Mouse (Mus musculus): ENCODE results near the gene Tekt4. TPM values are rescaled to one million over a fixed set of nuclear protein-coding genes. Genes with fewer than 3 reads are reported as not detected.

Tekt4 gene
- polyA plus RNA-seq (2012; rRNA removed): 0.85 and 1.1 TPM in 2 replicates

GRCm38 (mm10) chr17:25454272-25454671 is at the start of gene Tekt4:
TSS of gene Tekt4 (plus strand) at chr17:25454615.
- H3K4me1 ChIP-seq (ENCODE audit: control insufficient read depth, insufficient read depth, low read length): peaks cover 11% of the 10 kb centered on the region
- H3K27ac ChIP-seq (ENCODE audit: insufficient read depth, low read length): no peak within 1 kb of the TSS
- TF ChIP-seq POLR2A (IDR thresholded peaks at IDR 0.05; ENCODE audit: extremely low read depth, insufficient read depth, low read length) (no peak), CTCF (IDR thresholded peaks at IDR 0.05; ENCODE audit: extremely low read depth, insufficient read depth, low read length) (no peak)
- H3K4me3 ChIP-seq (ENCODE audit: insufficient read depth, low read length): no peak within 1 kb of the TSS

- Histone ChIP-seq H3K4me1 (ENCODE audit: control insufficient read depth, insufficient read depth, low read length) (peaks cover 19% of the 10 kb centered on the region), H3K27ac (ENCODE audit: insufficient read depth, low read length) (0 out of 2 replicates have a peak overlapping the region, but pooled peaks have one; percentile 43), H3K4me3 (ENCODE audit: insufficient read depth, low read length) (no peak overlapping the region)
- TF ChIP-seq POLR2A (IDR thresholded peaks at IDR 0.05; ENCODE audit: extremely low read depth, insufficient read depth, low read length): no peak
- TF ChIP-seq CTCF (IDR thresholded peaks at IDR 0.05; ENCODE audit: extremely low read depth, insufficient read depth, low read length): no peak
Observed at GRCm38 (mm10) chr17:25405224-25405895, 49.1 kb upstream of the Tekt4 start.

DNA sequence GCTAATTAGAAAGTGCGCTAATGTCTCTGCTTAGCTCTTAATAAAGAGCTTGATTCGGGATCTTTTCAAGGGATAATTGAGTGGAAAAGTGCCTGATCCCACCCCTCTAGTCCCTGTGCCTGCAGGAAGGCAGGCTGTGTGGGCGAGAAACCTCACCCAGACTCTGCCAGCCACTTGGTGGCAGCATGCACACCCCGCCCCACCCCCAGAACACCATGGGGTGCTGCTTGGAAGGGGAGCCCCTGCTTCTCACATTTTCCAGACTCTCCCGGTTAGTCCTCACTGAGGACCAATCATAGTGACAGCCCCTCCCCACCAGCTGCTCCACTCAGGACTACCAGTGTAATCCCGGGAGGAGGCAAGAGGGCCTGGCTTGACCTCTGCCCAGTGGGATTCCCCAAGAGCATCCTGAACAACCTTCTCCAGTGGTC is 48.4 kb upstream of the Tekt4 start:
- H3K4me1 ChIP-seq (ENCODE audit: control insufficient read depth, insufficient read depth, low read length): peaks cover 22% of the 10 kb centered on the region
- no peak overlapping the region for H3K4me3 ChIP-seq (ENCODE audit: insufficient read depth, low read length)
- no peak for TF ChIP-seq POLR2A (IDR thresholded peaks at IDR 0.05; ENCODE audit: extremely low read depth, insufficient read depth, low read length)
- 0 out of 2 replicates have a peak, but pooled peaks have one; percentile 16 for TF ChIP-seq CTCF (IDR thresholded peaks at IDR 0.05; ENCODE audit: extremely low read depth, insufficient read depth, low read length)
- no peak overlapping the region for H3K27ac ChIP-seq (ENCODE audit: insufficient read depth, low read length)

- Histone ChIP-seq H3K4me1 (ENCODE audit: control insufficient read depth, insufficient read depth, low read length) (peaks cover 23% of the 10 kb centered on the region), H3K27ac (ENCODE audit: insufficient read depth, low read length) (no peak overlapping the region), H3K4me3 (ENCODE audit: insufficient read depth, low read length) (no peak overlapping the region)
- TF ChIP-seq CTCF (IDR thresholded peaks at IDR 0.05; ENCODE audit: extremely low read depth, insufficient read depth, low read length) (no peak), POLR2A (IDR thresholded peaks at IDR 0.05; ENCODE audit: extremely low read depth, insufficient read depth, low read length) (no peak)
Observed at GRCm38 (mm10) chr17:25407352-25407751, 47.1 kb upstream of the Tekt4 start.

GRCm38 (mm10) chr17:25408302-25408999 is 46.0 kb upstream of the Tekt4 start:
- Histone ChIP-seq H3K27ac (ENCODE audit: insufficient read depth, low read length) (no peak overlapping the region), H3K4me1 (ENCODE audit: control insufficient read depth, insufficient read depth, low read length) (peaks cover 23% of the 10 kb centered on the region), H3K4me3 (ENCODE audit: insufficient read depth, low read length) (no peak overlapping the region)
- TF ChIP-seq POLR2A (IDR thresholded peaks at IDR 0.05; ENCODE audit: extremely low read depth, insufficient read depth, low read length) (no peak), CTCF (IDR thresholded peaks at IDR 0.05; ENCODE audit: extremely low read depth, insufficient read depth, low read length) (no peak)

DNA sequence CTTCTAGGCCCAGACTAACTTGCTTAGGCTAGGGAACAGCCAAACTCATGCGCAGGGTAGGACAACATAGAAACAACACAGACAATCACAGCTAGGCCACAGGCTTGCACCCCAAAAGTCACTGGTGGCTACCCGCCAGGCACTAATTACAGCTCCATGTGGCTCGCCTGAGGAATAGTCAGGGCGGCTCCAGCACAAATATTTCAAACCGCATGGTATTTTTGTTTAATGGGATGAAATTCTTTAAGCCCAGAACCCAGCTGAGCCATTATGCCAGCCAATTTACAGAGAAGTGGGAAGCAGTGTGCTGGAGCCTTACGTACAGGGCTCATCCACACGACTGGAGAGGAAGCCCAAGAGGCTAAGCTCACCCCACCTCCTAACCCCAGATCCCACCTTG is 44.8 kb upstream of the Tekt4 start:
- H3K4me1 ChIP-seq (ENCODE audit: control insufficient read depth, insufficient read depth, low read length): peaks cover 23% of the 10 kb centered on the region
- H3K4me3 ChIP-seq (ENCODE audit: insufficient read depth, low read length): no peak overlapping the region
- TF ChIP-seq CTCF (IDR thresholded peaks at IDR 0.05; ENCODE audit: extremely low read depth, insufficient read depth, low read length) (no peak), POLR2A (IDR thresholded peaks at IDR 0.05; ENCODE audit: extremely low read depth, insufficient read depth, low read length) (no peak)
- no peak overlapping the region for H3K27ac ChIP-seq (ENCODE audit: insufficient read depth, low read length)

GRCm38 (mm10) chr17:25410180-25410579 is 44.2 kb upstream of the Tekt4 start:
- Histone ChIP-seq H3K27ac (ENCODE audit: insufficient read depth, low read length) (no peak overlapping the region), H3K4me1 (ENCODE audit: control insufficient read depth, insufficient read depth, low read length) (peaks cover 23% of the 10 kb centered on the region), H3K4me3 (ENCODE audit: insufficient read depth, low read length) (no peak overlapping the region)
- TF ChIP-seq CTCF (IDR thresholded peaks at IDR 0.05; ENCODE audit: extremely low read depth, insufficient read depth, low read length) (no peak), POLR2A (IDR thresholded peaks at IDR 0.05; ENCODE audit: extremely low read depth, insufficient read depth, low read length) (no peak)

DNA sequence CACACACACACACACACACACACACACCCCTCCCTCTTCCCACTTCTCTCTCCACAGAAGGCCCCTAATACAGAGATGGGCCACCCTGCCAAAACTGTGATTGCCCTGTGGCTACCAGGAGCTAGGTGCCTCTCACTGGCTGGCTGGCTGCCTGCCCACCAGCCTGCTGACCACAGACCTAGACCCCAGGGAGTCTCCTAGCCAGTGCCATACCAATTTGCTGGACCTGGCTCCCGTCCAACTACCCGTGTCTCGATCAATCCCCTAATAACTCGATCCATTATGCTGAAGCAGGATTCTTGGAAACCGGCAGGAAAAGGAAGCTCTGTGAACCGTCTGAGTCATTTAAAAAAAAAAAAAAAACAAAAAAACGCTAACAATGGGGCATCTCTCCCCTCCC is 43.6 kb upstream of the Tekt4 start:
- no peak overlapping the region for H3K27ac ChIP-seq (ENCODE audit: insufficient read depth, low read length)
- TF ChIP-seq POLR2A (IDR thresholded peaks at IDR 0.05; ENCODE audit: extremely low read depth, insufficient read depth, low read length) (no peak), CTCF (IDR thresholded peaks at IDR 0.05; ENCODE audit: extremely low read depth, insufficient read depth, low read length) (no peak)

GRCm38 (mm10) chr17:25411251-25411650 is 43.2 kb upstream of the Tekt4 start:
- Histone ChIP-seq H3K4me1 (ENCODE audit: control insufficient read depth, insufficient read depth, low read length) (peaks cover 18% of the 10 kb centered on the region), H3K4me3 (ENCODE audit: insufficient read depth, low read length) (no peak overlapping the region), H3K27ac (ENCODE audit: insufficient read depth, low read length) (no peak overlapping the region)
- TF ChIP-seq POLR2A (IDR thresholded peaks at IDR 0.05; ENCODE audit: extremely low read depth, insufficient read depth, low read length): no peak
- TF ChIP-seq CTCF (IDR thresholded peaks at IDR 0.05; ENCODE audit: extremely low read depth, insufficient read depth, low read length): no peak

More for the DNA sequence above, 43.6 kb upstream of the Tekt4 start:
- H3K4me3 ChIP-seq (ENCODE audit: insufficient read depth, low read length): no peak overlapping the region
- H3K4me1 ChIP-seq (ENCODE audit: control insufficient read depth, insufficient read depth, low read length): peaks cover 20% of the 10 kb centered on the region

- H3K27ac ChIP-seq (ENCODE audit: insufficient read depth, low read length): no peak overlapping the region
- H3K4me3 ChIP-seq (ENCODE audit: insufficient read depth, low read length): no peak overlapping the region
- H3K4me1 ChIP-seq (ENCODE audit: control insufficient read depth, insufficient read depth, low read length): peaks cover 14% of the 10 kb centered on the region
- TF ChIP-seq CTCF (IDR thresholded peaks at IDR 0.05; ENCODE audit: extremely low read depth, insufficient read depth, low read length) (no peak), POLR2A (IDR thresholded peaks at IDR 0.05; ENCODE audit: extremely low read depth, insufficient read depth, low read length) (no peak)
Observed at GRCm38 (mm10) chr17:25414209-25414608, 40.2 kb upstream of the Tekt4 start.

All from cortical plate, adult 2 months (tissue).